Mouse (Mus musculus) C2C12 (cell line): ENCODE results near the gene Ehhadh. TPM values are rescaled to one million over a fixed set of nuclear protein-coding genes. Genes with fewer than 3 reads are reported as not detected.
"Not testable (repeated sequence)": the region's sequence is repeated elsewhere in the genome, so short reads cannot be mapped to it uniquely, and the experiment has no call there.

Experiments
- H3K27me3 ChIP-seq: one replicate; pipeline ENCODE4 v1.6.1; 2011; ENCODE audit not compliant: control insufficient read depth, insufficient read depth, insufficient read length
- H3K36me3 ChIP-seq: one replicate; pipeline ENCODE4 v1.6.1; 2011; ENCODE audit not compliant: control insufficient read depth, insufficient read depth
- H3K4me3 ChIP-seq: one replicate; pipeline ENCODE4 v1.5.1; 2011; ENCODE audit warnings: mild to moderate bottlenecking, control low read depth; ENCODE audit not compliant: poor library complexity, insufficient read depth, severe bottlenecking
- H3K79me2 ChIP-seq: one replicate; pipeline ENCODE4 v1.6.1; 2011; ENCODE audit not compliant: control insufficient read depth, insufficient read depth
- H3K79me3 ChIP-seq: one replicate; pipeline ENCODE4 v1.6.1; 2011; ENCODE audit warnings: low read depth, control low read depth
- H3ac ChIP-seq: one replicate; pipeline ENCODE3; 2011; ENCODE audit warnings: low read depth; ENCODE audit not compliant: control insufficient read depth, insufficient read length
- CEBPB ChIP-seq: IDR thresholded peaks from one replicate; pipeline ENCODE4 v1.6.1; 2011; ENCODE audit warnings: low read depth, mild to moderate bottlenecking, control low read depth, moderate library complexity
- CTCF ChIP-seq: IDR thresholded peaks from one replicate; pipeline ENCODE4 v1.5.1; 2011; ENCODE audit not compliant: control insufficient read depth, insufficient read depth, insufficient read length
- FOSL1 ChIP-seq: IDR thresholded peaks from one replicate; pipeline ENCODE4 v1.8.0; 2011; ENCODE audit warnings: mild to moderate bottlenecking, low read length; ENCODE audit not compliant: poor library complexity, insufficient read depth, severe bottlenecking
- MAX ChIP-seq: IDR thresholded peaks from one replicate; pipeline ENCODE4 v1.6.1; 2011; ENCODE audit warnings: mild to moderate bottlenecking, control low read depth
- MYOD1 ChIP-seq: IDR thresholded peaks from one replicate; pipeline ENCODE4 v1.6.1; 2011; ENCODE audit warnings: low read depth; ENCODE audit not compliant: control insufficient read depth, insufficient read length
- MYOG ChIP-seq: IDR thresholded peaks from one replicate; pipeline ENCODE4 v1.6.1; 2011; ENCODE audit not compliant: control insufficient read depth, insufficient read length; ENCODE audit errors: extremely low read depth
- USF1 ChIP-seq: IDR thresholded peaks from one replicate; pipeline ENCODE4 v1.6.1; 2011; ENCODE audit warnings: low read depth, mild to moderate bottlenecking, control low read depth, moderate library complexity
- polyA plus RNA-seq: library from polyadenylated mRNA; unstranded; fragments of >200 nt; fragmentation: generic; extraction: Trizol; gene quantifications from one replicate; pipeline ENCODE4 v1.2.1, GENCODE M21; 2012; ENCODE audit warnings: missing spikeins

Gene Ehhadh
- polyA plus RNA-seq, 1 experiment, result 0.15 TPM

- no peaks in the 10 kb centered on the region for H3K36me3 ChIP-seq
- no peaks in the 10 kb centered on the region for H3K27me3 ChIP-seq
- no peaks in the 10 kb centered on the region for H3K79me2 ChIP-seq
- H3ac ChIP-seq, result no peak overlapping the region
- no peaks in the 10 kb centered on the region for H3K79me3 ChIP-seq
- no peak overlapping the region for H3K4me3 ChIP-seq
- no peak for TF ChIP-seq MYOD1
- no peak for TF ChIP-seq USF1
- TF ChIP-seq MAX, result no peak
- TF ChIP-seq FOSL1, result no peak
- no peak for TF ChIP-seq CEBPB
- TF ChIP-seq MYOG, result no peak
- TF ChIP-seq CTCF, result no peak
Measured at GRCm38 (mm10) chr16:21806892-21807291, 19.3 kb upstream of the Ehhadh start.

GRCm38 (mm10) chr16:21804258-21804657, 16.7 kb upstream of the Ehhadh start:
- Histone ChIP-seq H3K36me3 (peaks cover 5% of the 10 kb centered on the region), H3K4me3 (no peak overlapping the region), H3ac (no peak overlapping the region), H3K79me3 (no peaks in the 10 kb centered on the region), H3K27me3 (no peaks in the 10 kb centered on the region), H3K79me2 (no peaks in the 10 kb centered on the region)
- TF ChIP-seq CTCF, result no peak
- TF ChIP-seq MYOD1, result no peak
- no peak for TF ChIP-seq MYOG
- TF ChIP-seq CEBPB, result no peak
- TF ChIP-seq USF1, result no peak
- no peak for TF ChIP-seq FOSL1
- TF ChIP-seq MAX, result no peak

GRCm38 (mm10) chr16:21795071-21795470, 7.5 kb upstream of the Ehhadh start:
- Histone ChIP-seq H3K4me3 (peak overlapping the region; percentile 76), H3K79me3 (no peaks in the 10 kb centered on the region), H3ac (no peak overlapping the region), H3K36me3 (peaks cover 7% of the 10 kb centered on the region), H3K79me2 (no peaks in the 10 kb centered on the region), H3K27me3 (no peaks in the 10 kb centered on the region)
- TF ChIP-seq FOSL1 (no peak), MYOD1 (no peak), CTCF (no peak), CEBPB (no peak), USF1 (no peak), MAX (no peak), MYOG (no peak)

- H3K27me3 ChIP-seq, result no peaks in the 10 kb centered on the region
- no peak for TF ChIP-seq MYOG
- TF ChIP-seq FOSL1, result no peak
- TF ChIP-seq MYOD1, result no peak
- TF ChIP-seq USF1, result no peak
- TF ChIP-seq MAX, result no peak
- TF ChIP-seq CEBPB, result no peak
- no peak for TF ChIP-seq CTCF
- no peaks in the 10 kb centered on the region for H3K79me3 ChIP-seq
- H3ac ChIP-seq, result peak overlapping the region; percentile 76
- H3K4me3 ChIP-seq, result peak overlapping the region; percentile 76
- no peaks in the 10 kb centered on the region for H3K79me2 ChIP-seq
- H3K36me3 ChIP-seq, result peaks cover 6% of the 10 kb centered on the region
Measured at GRCm38 (mm10) chr16:21794697-21795045, 7.1 kb upstream of the Ehhadh start.

- Histone ChIP-seq H3K79me2 (no peaks in the 10 kb centered on the region), H3ac (peak within 1 kb of the TSS; percentile 76), H3K27me3 (no peaks in the 10 kb centered on the region), H3K36me3 (peaks cover under 1% of the 10 kb centered on the region), H3K4me3 (peak within 1 kb of the TSS; percentile 76), H3K79me3 (no peaks in the 10 kb centered on the region)
- TF ChIP-seq USF1, result no peak
- TF ChIP-seq MAX, result peak; percentile 32
Measured at GRCm38 (mm10) chr16:21793875-21794696, 6.5 kb upstream of the Ehhadh start, which contains the start of gene Map3k13. Gene Map3k13 (plus strand): TSS chr16:21794346.

- peak overlapping the region; percentile 76 for H3K4me3 ChIP-seq
- not testable (repeated sequence) for H3K27me3 ChIP-seq, H3ac ChIP-seq, H3K36me3 ChIP-seq, H3K79me2 ChIP-seq, H3K79me3 ChIP-seq
Measured at GRCm38 (mm10) chr16:21793080-21793810, 5.6 kb upstream of the Ehhadh start.
